In the genomic region with DNA sequence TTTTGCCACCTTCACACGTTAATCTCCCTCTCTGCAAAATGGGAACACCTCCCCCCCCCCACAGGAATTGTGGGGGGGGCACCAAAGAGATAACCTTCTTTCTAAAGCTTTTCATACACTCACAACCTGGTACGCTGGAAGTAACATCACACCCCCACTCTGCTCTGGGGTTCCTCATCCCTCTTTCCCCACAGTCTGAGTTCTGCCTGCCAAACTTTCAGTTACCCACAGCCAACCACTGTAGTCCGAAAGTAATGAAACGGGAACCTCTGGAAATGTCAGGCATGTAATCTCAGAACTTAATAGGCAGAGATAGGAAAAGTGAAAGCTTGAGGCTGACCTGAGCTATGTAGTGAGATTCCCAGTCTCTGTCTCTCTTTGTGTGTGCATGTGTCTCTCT, we compare ENCODE assay signal across 23 mouse cellular contexts. TPM values are rescaled to one million over a fixed set of nuclear protein-coding genes. Genes with fewer than 3 reads are reported as not detected.
"Had no signal": no experiment of that assay in that cellular context is flagged by ENCODE, and none has a peak within 500 bp of the region (broad histone marks: within the 10 kb centered on the region; RNA-seq: fewer than 3 reads in every experiment).

No protein-coding gene starts in this region.

- H3K4me2 ChIP-seq: liver, embryonic 15.5 days; lung, embryonic 15.5 days; midbrain, embryonic 13.5 days; neural tube, embryonic 12.5 days had no signal

- H3K36me3 ChIP-seq: liver, embryonic 15.5 days; lung, embryonic 15.5 days; midbrain, embryonic 10.5 days; midbrain, embryonic 13.5 days; neural tube, embryonic 12.5 days had no signal

- H3K27ac ChIP-seq: liver, embryonic 15.5 days; lung, embryonic 15.5 days; macrophage; midbrain, embryonic 10.5 days; midbrain, embryonic 13.5 days; neural tube, embryonic 12.5 days had no signal

- H3K9me3 ChIP-seq: liver, embryonic 15.5 days; lung, embryonic 15.5 days; midbrain, embryonic 13.5 days had no signal

- DNase-seq: liver, postnatal 0 days; lung, adult 2 months; lung, postnatal 14 days; lung, postnatal 36 days; right cerebral cortex, postnatal 25 days; right cerebral cortex, postnatal 4 days; spleen, adult 18-20 months; thymus, adult 18-20 months; thymus, postnatal 14 days; thymus, postnatal 36 days had no signal

- H3K9ac ChIP-seq: liver, embryonic 15.5 days; liver, postnatal 0 days; lung, embryonic 15.5 days; midbrain, embryonic 13.5 days; neural tube, embryonic 12.5 days had no signal

- H3K27me3 ChIP-seq: liver, embryonic 15.5 days; lung, embryonic 15.5 days; midbrain, embryonic 13.5 days; neural tube, embryonic 12.5 days had no signal

- ATAC-seq: liver, postnatal 0 days; lung, postnatal 0 days; midbrain, embryonic 13.5 days; midbrain, embryonic 16.5 days had no signal

- H3K4me3 ChIP-seq: liver, embryonic 15.5 days; lung, embryonic 15.5 days; midbrain, embryonic 10.5 days; midbrain, embryonic 13.5 days; neural tube, embryonic 12.5 days had no signal

RNA-seq across cellular contexts. Expression of a gene that starts 7.5 kb away (rescaled TPM):
- total RNA-seq: megakaryocyte progenitor cell, adult 5-6 weeks; megakaryocyte-erythroid progenitor cell, adult 5-6 weeks; neutrophil, adult 5-6 weeks had no signal
- polyA plus RNA-seq: liver, embryonic 15.5 days; liver, postnatal 0 days; macrophage; neural tube, embryonic 14.5 days; stomach, embryonic 14.5 days had no signal
